Mouse (Mus musculus): Measurements from ENCODE around the gene Hlcs.

Gene Hlcs

DNA sequence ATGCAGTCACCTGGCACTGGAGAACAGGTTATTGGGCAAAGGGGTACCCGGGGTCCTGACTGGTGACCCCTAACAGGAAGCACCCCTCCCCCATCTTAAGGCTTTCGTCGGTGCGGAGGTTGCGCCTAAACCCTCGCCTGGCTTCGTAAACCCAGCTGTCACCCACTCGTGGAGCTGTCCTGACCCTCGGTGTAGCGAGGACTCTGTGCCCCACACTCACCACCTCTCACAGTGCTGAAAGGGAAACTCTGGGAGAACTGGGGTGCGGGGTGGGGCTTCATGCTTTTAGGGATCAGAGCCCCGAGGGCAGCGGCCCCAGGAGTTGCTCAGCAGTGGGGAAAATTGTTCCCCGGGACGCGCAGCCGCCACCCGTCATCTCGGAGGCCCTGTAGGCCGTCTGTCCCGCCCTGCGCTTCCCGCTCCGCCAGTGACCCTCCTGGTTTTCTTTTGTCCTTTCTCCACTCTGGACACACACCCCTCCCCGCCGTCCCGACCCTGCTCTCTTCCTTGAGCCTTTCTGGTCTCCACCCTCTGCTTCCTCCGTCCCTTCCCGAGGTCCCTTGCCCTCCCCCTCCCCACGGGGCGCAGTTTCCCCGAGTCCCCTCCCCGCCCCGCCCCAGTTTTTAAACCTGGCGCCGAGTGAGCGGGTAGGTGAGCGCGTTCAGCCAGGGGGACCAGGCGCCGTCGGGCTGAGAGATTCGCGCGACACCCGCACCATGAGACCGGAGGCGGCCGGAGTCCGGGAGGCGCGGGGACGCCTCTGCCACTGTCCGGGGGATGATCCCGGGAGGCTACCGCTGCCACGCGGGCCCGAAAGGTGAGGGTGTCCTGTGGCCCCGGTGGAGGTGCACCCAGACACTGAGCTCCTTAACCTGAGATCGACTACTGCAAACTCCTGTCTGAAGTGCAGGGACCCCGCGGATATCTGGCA is 14.7 kb upstream of the Hlcs start, which contains the start of gene Ripply3:
Gene Ripply3 (plus strand): TSS at position 640 of the 931 bp plus-strand sequence.
- peak; percentile 71 to 83 for DNase-seq

DNA sequence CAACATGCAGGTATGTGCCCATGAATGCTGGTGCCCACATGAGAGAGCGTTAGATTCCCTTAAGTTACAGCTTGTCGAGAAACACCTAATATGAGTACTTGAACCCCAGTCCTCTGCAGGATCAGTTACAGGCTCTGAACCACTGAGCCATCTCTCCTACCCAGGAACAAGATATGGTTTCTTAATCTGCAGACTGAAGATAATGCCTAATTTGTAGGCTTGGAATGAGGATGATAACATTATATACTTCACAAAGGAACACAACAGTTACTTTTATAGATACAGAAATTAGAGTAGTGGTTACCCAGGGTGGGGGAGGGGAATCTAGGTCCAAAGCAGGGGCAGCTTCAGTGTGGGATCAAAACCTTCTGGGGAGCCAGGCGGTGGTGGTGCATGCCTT is 12.6 kb upstream of the Hlcs start:
- DNase-seq: no peak

DNA sequence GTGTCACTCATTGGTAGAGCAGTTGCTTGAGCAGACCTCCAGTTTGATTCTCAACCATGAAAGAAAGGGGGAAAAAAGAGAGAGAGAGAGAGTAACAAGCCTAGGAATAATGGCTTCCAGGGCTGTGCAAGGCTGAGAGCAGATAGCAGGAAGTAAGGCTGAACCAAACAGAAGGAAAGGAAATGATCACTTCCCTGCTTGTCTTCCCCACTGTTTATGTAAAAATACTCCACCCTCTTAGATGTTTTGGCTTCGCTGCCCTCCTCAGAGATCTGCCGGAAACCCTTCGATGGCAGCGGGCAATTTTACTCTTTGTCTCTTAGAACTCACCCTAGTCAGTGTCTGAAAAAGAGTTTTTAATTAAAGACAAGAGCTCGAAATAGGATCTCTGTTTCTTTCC is 10.3 kb upstream of the Hlcs start:
- DNase-seq: no peak

DNA sequence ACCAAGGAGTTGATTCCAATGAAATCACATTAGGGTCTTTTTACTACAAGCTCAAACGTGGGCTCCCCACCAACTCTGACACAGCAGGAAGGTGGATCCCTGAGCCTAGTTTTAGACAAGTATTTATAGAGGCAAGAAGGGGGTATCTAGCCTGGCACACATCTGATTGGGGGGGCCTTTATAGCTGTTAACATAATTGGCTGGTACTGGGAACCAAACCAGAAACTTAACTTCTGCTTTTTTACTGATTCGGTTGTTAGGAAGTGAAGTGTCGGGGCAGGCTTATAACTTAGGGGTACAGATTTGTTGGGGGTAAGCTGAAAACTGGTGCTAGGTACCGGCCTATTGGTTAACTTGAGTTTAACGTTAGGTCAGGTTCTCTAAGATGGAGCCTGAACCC is 6.9 kb upstream of the Hlcs start:
- DNase-seq: no peak

DNA sequence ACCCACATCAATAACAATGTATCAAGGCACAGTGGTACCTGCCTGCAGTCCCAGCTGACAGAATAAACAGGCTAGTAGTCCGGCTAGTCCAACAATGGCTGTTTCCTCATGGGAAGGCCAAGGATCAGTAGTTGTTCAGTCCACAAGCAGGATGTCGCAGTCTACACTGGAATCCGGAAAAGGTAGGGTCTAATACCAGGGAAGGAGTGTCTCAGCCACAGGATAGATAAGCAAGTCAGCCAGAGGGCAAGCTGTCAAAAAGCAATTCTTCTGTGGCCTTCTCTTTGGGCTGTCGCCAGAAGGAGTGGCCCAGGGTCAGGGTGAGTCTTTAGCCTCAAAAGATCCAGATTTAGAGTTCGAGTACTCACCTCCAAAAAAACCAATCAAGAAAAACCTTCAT is 4.4 kb upstream of the Hlcs start:
- DNase-seq: peak; percentile 37 to 61

DNA sequence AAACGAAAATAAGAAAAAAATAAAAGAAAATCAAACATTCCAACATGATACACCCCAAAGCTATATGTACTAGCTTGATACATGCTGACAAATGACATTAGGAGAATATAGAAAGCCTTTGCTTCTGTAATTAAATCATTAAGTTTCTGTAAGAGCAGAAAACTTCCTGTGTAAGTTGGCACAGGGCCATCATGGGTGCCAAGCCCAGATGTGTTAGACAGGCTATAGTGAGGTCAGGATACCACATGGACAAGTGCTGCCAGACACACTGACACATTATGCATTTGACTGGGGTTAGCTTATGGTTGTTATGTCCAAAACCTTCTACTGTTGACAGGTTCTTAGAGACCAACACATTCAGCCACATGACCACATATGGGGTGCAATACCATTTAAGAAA is 1.8 kb upstream of the Hlcs start:
- DNase-seq: no peak

DNA sequence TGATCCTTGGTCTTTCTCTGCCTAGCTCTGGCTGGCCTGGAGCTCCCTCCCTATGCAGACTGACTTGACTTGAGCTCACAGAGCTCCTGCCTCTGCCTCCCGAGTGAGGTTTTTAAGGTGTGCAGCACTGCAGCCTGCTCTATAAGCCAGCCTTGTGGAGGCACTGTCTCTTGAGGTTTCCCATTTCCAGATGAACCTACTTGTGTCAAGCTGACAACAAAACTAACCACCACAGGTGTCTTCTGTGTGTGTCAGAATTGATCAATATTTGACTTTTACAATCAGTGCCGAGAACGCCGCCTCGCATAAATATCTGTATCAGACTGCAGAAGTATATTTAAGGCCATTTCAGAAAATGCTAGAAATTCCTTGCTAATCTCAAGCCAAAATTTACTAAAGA is 1.3 kb upstream of the Hlcs start:
- DNase-seq: no peak

DNA sequence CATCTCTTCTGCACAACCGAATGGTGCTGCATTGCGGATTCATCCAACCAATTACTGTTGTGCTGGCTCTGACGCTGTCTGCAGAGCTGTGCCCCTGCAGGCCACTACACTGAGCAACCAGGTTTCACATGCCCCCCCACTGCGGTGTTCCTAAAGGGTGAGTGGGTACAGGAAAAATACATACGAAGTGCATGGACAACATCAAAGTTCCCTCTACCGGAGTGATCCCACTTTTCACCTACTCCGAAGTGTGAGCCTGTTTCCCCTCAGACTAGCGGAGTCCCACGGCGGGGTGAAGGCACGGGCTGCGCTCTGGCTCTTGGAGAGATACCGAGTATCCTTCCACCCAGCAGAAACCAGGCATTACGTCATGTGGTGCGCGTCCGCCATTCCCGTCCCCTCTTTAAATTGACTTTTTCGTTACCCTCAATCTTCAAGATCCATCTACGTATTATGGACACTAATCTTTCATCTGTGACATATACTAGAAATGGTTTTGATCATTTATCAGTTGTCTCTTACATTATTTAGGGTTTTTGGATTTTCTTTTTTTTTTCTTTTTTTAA is 625 bp downstream of the Hlcs start:
- peak; percentile 81 to 90 for DNase-seq

DNA sequence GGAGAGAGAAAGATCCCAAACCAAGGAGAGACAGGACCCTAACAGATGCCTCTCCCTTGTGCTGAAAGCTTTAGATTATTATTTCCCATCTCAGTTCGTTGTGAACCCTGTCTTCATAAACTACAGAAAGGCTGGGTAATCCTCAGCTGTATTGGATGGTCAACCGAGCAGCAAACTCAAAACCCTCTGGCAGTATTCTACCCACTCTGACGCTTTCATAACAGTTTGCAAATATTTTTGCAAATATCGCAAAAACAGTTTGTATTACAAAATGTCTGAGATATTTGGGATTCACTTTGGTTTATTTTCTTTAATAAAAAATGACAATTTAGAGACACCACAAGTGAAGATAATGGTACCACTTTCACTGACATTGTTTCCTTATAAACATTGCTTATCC is 1.4 kb downstream of the Hlcs start:
- no peak for DNase-seq

DNA sequence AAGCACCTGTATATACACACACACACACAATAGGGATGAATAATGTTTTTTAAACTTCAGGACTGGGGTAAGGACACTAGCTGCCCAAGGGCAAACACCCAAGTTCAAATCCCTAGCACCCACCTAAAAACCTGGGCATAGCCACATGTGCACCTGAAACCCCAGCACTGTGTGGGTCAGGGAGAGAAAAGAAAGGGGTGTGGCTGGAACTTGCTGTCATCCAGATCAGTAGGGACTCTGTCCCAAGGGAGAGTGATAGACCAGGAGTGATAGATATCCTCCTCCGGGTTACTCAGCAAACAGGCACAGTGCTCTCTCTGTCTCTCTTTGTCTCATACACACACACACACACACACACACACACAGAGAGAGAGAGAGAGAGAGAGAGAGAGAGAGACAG is 2.0 kb downstream of the Hlcs start:
- no peak for DNase-seq

DNA sequence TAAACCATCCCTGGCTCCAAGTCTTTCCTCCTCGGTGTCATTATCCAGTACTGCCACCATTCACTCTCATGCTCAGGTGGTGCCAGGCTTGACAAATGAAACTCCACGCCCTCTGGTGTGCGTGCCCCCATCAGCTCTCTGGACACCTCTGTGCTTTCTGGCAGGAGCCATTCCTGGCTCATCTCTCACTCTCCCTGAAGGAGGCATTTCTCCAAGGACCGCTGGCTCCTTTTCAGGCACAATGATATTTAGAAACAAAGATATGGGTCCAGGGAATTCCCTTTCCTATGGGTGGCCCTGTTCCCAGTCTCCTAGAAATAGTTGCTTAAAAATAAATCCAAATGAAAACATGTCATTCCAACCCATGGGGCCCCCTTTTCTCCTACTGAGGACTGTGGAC is 4.3 kb downstream of the Hlcs start:
- DNase-seq: no peak

DNA sequence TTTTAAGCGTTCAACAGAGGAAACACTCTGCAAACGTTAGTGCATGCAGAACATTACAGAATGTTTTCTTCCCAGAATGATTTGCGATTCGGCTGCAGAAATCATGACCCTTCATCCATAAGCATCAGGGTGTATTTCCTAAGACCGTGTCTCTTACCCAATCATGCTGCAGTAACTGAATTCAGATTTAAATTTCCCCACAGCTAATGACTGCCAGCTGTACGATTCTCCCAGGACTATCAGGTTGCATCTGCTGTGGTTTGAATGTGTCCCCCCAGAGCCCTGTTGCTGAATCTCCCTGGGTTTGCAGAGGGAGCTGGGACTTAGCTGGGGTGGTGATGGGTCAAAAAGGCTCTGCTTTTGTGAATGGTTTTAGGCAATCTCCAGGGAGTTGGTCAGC is 5.4 kb downstream of the Hlcs start:
- no peak for DNase-seq

DNA sequence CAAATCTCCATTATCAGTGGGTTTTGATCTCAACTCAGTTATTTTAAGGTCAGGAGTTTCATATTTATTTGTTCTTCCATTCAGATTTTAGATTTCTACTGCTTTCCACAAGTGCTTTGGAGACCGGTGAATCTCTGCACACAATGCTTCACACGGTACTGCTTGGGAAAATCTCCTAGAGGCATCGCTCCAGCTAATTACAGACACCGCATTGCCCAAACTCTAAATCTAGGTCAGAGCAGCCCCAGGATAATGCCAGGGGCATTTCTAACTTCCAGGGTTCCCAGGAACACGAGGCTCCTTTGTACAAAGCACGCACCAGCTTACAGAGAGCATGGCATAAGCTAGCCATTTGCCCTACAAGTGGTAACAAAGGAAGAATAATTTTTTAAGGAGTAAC is 5.8 kb downstream of the Hlcs start:
- DNase-seq: no peak

DNA sequence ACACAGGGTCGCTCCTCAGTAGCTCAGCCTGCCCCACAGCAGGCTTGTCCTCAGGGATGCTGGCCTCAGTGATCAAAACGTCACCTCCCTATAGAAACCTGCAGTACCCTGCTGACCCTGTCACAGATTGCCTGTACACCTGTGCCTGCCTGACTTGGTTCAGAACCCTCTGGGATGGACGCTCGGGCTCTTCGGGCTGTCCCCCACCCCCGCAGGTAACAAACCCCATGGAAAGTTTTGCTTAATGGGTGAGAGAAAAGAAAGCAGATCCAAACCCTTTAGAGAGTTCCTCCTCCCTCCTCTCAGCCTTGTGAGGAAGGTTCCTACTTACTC is 10.2 kb downstream of the Hlcs start:
- no peak for DNase-seq

DNA sequence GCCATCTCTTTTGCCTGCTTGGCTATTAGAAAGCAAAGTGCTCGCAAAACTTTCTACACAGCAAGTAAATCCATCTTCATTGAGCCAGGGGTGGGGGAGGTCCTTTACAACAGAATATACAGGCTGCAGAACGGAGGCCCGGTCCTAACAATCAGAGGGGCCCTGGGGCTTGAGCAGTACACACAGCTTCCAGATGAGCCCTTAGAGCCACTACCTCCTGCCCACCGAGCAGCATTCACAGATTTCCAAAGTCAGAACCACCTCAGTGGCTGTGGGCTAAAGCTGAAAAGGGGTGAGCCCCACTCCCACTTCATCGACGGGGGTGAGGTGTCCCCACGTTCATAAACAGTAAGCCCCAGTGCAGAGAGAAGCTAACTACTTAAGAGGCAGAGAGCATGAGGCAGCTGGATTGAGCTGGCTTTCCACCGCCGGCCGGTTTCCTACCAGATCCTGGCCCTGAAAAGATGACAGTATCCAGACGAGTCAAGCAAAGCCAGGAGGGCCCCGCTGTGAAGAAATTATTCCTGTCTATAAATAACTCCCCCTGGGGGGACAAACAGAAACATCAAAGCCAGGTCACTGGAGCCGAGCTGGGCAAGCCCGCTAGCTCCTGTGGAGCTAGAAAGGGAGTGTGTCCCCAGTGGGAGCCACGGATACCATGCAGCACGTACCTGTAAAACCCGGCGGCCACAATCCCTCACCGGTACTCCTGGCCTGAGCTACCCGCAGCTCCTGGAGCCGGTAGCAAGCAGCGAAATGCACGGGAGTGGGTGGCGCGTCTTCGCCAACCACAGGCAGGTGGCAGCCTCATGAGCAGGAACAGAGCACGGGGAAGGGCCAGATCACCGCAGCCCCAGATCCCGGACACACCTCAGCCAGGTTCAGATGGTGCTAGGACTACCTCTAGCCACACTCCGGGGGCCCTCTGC is 10.8 kb downstream of the Hlcs start:
- DNase-seq: peak; percentile 48 to 66

DNA sequence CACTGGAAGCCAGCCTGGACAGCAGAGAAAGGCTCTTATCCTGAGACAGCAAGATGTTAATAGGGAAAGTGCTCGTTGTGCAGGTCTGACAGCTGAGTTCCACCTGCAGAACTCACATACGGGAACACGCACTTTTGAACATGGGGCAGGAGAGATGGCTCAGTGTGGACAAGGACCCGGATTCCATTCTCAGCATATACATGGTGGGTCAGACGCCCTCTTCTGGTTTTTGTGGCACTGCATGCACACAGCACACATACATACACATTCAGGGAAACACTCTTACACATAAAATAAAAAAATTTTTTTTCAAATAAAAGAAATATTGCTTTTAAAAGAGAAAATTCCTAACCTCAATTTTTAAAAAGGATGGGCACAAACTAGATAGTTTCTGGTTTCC is 11.7 kb downstream of the Hlcs start:
- no peak for DNase-seq

DNA sequence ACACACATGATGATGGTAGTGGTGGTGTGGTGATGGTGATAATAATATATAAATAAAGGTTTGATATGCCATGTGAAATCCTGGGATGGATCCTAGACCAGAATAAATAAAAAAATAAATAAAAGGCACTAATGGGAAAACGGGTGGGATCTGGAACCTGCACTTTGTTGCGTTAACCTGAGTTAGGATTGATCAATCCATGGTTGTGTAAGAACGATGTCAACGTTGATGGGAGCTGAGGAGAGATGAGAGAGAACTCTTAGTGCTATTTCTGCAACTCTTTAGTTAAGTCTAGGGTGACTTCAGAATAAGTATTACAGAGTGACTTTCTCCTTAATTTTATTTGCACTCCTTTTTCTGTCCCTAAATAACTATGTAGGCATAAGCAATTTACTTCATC is 12.2 kb downstream of the Hlcs start:
- no peak for DNase-seq

DNA sequence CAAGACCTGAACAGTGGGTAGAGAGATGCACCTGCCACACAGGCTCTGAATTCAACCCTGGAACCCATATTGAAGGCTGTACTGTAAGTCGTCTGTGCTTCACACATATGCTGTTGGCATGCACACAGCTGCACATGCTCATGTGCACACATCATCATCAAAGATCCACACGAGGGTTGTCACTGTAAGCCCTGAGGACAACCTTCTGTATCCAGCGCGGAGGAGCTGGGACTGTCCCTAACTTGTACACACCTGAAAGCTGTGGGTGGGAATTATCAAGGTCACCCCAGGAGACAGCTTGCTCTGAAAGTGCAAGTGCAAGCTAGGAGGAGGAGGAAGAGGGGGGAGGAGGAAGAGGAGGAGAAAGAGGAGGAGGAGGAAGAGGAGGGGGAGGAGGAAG is 14.2 kb downstream of the Hlcs start:
- DNase-seq: no peak

DNA sequence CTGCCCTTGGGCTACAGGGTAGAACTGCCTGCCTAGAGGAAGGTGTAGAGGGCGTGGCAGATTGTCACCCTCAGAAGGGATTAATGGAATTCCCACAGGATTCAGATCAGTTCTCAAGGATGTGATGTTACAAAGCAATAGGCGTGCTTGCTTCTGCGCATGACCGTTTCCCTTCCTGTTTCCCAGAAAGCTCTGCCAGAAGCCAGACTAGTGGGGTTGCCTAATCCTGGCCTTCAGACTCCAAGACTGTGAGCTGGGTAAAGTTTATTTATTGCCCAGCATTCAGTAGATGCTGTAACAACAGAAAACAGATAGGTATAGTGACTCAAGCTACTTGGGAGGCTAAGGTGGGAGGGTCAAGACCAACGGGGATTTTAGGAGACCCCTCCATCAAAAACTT is 15.3 kb downstream of the Hlcs start:
- no peak for DNase-seq

DNA sequence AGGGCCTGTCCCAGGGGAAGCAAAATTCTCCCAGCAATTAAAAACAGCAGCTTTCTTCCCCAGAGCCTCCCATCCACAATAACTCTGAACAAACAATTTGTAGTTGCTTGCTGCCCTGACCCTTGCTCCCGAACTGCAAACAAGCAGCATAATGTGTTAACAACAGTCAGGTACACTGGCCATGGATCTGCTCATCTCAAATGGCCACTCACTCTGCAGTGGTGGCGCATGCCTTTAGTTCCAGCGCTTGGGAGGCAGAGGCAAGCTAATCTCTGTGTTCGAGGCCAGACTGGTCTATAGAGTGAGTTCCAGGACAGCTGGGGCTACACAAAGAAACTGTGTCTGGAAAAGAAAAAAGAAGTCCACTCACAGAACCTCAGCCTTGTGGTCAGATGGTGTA is 22.2 kb downstream of the Hlcs start:
- no peak for DNase-seq

DNA sequence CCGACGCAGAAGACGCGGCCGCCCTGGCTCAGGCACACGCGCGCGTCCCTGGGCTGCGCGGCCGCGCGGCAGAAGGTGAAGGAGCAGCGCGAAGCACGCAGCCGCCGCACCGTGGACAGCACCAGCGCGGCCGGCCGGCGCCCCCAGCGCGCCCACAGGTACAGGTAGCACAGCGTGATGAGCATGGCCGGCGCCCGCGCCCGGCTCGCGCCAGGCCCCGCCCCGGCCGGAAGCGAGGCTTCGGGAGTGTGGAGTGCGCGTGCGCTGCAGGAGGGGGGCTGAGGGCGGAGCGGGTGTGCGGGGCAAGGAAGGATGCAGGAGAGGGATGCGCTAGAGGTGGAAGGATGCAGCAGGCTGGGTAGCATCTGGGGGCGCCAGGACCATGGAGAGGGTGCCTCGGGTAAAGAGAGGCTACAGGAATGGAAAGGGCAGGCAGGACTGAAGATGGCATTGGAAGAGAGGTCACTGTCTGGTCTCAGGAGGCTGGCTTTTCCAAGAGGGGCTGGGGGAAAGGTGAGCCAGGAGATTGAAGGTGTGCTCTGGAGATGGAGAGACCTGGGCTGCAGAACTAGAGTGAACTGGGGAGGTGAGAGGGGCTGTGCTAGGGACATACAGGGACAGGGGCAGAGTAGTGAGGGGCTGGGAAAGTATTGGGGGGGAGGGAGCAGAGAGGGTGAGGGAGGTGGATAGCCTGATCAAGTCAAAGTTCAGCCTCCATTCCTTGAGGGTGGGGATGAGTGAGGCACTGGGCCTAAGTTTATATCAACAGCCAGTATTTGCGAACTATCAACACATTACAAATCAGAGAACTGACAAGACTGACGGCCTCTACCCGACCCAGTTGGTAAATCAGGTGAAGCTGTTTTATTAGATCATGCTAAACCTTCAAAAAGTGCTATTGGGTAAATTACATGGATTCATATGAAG is 23.0 kb downstream of the Hlcs start:
- DNase-seq: peak; percentile 85 to 91

All from kidney, postnatal 4 days (tissue).